Mouse (Mus musculus): ENCODE results near the gene Rapgef4. TPM values are rescaled to one million over a fixed set of nuclear protein-coding genes. Genes with fewer than 3 reads are reported as not detected.

Gene Rapgef4
- polyA plus RNA-seq, 1 experiment from 2014 or later = 2.9 TPM

DNA sequence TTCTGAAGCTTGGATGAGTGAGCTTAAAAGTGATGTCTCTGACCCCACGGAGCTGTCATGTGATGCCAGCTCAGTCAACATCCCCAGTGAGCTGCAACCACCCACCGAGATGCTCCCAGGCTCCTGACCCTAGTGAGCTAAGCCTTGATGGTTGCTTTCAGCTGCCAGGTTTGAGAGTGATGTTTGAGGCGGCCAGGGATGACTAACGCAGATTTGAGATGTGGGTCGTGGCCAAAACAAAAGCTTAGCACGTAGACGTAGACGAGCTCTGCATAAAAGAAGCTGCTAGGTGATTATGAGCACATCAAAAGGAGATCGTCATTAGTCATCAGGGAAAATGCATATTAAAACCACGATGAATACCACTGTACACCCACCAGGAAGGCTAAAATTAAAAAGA is 16.8 kb upstream of the Rapgef4 start:
- Histone ChIP-seq H3K27me3 (ENCODE audit: insufficient read depth, poor library complexity, severe bottlenecking) (no peaks in the 10 kb centered on the region), H3K4me3 (no peak overlapping the region), H3K9me3 (no peaks in the 10 kb centered on the region), H3K36me3 (no peaks in the 10 kb centered on the region), H3K4me1 (replicated peaks) (no peaks in the 10 kb centered on the region; the same call in 1 of the 2 replicates), H3K27ac (no peak overlapping the region)
- WGBS = 38% methylated on average over 10 of the region's 10 CpGs
- DNase-seq (ENCODE audit: low spot score) = no peak

DNA sequence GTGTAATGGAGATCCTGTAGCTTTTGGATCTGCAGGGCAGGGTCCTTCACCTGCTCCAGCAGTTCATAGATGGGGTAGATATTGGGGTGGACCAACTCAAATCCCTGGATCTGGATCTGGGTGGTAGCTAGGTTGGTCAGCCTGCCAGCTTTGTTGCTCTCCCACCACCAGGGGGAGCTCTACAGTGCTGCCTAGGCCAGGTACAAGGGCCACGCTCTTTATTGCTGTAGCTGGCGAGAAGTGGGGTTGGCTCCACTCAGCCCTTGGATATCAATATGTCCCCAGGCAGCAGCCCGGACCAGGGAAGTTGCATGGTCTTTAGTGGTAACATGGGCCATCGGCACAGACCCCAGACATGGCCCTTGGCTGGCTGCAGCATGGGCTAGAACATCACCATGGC is 15.6 kb upstream of the Rapgef4 start:
- no peaks in the 10 kb centered on the region; the same call in 1 of the 2 replicates for H3K4me1 ChIP-seq (replicated peaks)
- no peak overlapping the region for H3K27ac ChIP-seq
- no peak overlapping the region for H3K4me3 ChIP-seq
- no peaks in the 10 kb centered on the region for H3K36me3 ChIP-seq
- WGBS = 87% methylated on average over 4 of the region's 4 CpGs
- no peaks in the 10 kb centered on the region for H3K27me3 ChIP-seq (ENCODE audit: insufficient read depth, poor library complexity, severe bottlenecking)
- peak; percentile 18 for DNase-seq (ENCODE audit: low spot score)
- H3K9me3 ChIP-seq = no peaks in the 10 kb centered on the region

DNA sequence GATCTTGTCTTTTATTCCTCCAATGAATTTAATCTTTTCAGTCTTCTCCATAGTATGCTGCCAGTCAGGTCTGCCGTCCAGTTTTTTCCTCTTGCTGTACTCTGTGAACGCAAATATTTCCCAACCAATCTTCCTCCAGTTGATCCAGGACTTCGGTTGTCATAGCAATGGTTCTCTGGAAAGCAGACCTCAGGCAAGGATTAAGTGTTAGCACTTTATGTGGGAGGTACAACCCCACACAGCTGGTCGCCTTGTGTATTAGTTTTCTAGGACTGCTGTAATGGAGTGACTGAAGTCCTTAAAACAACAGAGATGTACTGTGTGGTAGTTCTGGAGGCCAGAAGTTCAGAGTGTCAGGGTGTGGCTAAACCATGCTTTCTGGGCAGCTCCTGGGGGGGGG is 14.3 kb upstream of the Rapgef4 start:
- DNase-seq (ENCODE audit: low spot score) = no peak
- no peaks in the 10 kb centered on the region for H3K36me3 ChIP-seq
- WGBS = 75% methylated on average over 4 of the region's 4 CpGs
- no peaks in the 10 kb centered on the region for H3K9me3 ChIP-seq
- H3K27me3 ChIP-seq (ENCODE audit: insufficient read depth, poor library complexity, severe bottlenecking) = no peaks in the 10 kb centered on the region
- no peak overlapping the region for H3K4me3 ChIP-seq
- H3K4me1 ChIP-seq (replicated peaks) = no peaks in the 10 kb centered on the region; the same call in 1 of the 2 replicates
- no peak overlapping the region for H3K27ac ChIP-seq

DNA sequence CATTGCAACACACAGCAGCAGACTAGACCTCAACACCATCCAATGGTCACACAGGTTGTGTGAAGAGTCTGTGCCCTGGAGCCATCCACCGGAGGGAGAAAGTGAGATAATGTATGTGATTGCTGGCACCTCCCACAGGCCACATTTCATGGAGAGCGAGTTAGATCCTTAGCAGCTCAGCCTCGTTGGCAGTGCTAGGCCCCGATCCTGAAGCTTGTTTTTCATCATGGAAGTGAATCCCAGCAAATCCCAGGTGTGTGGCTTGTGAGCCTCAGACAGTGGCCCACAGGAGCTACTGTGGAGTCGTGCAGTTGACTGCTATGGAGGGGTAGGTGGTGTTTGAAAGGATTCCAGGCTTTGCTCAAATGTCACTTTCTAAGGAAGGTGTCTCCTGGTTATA is 13.2 kb upstream of the Rapgef4 start:
- Histone ChIP-seq H3K27me3 (ENCODE audit: insufficient read depth, poor library complexity, severe bottlenecking) (no peaks in the 10 kb centered on the region), H3K4me1 (replicated peaks) (no peaks in the 10 kb centered on the region; the same call in 1 of the 2 replicates), H3K27ac (no peak overlapping the region), H3K36me3 (no peaks in the 10 kb centered on the region), H3K4me3 (no peak overlapping the region), H3K9me3 (no peaks in the 10 kb centered on the region)
- WGBS = 74% methylated on average over 5 of the region's 5 CpGs
- DNase-seq (ENCODE audit: low spot score) = no peak

DNA sequence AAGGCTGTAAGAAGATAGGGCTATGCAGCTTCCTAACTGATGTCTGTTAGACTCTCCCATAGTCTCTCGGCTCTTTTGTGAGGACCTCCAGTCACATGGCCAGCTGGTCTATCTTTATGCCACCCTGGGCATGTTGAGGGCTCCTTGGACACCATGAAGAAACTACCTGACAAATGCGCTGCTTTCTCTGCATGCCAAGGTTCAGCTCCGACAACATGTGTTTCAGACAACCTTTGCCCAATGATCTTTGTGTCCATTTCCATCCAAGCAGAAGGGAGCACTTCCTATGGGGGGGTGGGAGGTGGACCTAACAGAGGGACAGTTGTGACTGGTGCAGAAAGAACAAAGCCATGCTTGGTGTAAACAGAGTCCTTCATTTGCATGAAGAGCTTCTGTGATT is 7.4 kb upstream of the Rapgef4 start:
- no peaks in the 10 kb centered on the region for H3K36me3 ChIP-seq

DNA sequence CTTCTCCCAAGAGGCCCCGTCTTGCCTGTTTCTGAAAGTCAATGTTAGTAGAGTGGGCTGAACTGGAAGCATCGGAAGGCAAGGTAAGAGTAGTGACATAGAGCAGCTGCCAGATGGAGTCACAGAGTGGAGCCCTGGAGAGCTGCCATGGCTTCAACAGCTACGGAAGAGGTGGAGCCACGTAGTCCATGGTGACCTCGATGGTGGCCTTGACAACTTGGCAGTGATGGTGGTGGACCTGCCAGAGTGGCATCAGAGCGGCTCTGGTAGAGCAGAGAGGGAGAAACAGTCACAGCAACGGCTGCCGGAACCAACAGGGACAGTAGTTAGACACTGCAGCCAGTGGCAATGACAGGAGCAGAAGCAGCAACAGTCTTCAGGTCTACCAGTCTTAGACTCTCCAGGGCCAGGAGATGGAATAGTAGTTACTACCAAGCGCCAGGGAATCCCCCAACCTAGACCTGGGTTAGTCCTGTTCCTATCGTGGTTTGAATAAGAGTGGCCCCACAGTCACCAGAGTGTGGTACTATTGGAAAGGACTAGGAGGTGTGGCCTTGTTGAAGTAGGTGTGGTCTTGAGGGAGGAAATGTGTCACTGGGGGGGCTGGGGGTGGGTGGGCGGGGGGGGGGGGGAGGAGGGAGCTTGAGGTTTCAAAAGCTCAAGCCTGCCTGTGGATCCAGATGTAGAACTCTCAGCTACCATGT is 6.7 kb upstream of the Rapgef4 start:
- no peak for DNase-seq (ENCODE audit: low spot score)
- 84% methylated on average over 11 of the region's 11 CpGs for WGBS

More for the DNA sequence above, 7.4 kb upstream of the Rapgef4 start:
- H3K4me3 ChIP-seq = no peak overlapping the region
- WGBS = 88% methylated on average over 3 of the region's 3 CpGs
- 0 out of 2 replicates have a peak, but pooled peaks cover 1% of the 10 kb centered on the region for H3K27me3 ChIP-seq (ENCODE audit: insufficient read depth, poor library complexity, severe bottlenecking)
- no peak for DNase-seq (ENCODE audit: low spot score)
- no peaks in the 10 kb centered on the region for H3K4me1 ChIP-seq (replicated peaks)
- no peaks in the 10 kb centered on the region for H3K9me3 ChIP-seq
- no peak overlapping the region for H3K27ac ChIP-seq

DNA sequence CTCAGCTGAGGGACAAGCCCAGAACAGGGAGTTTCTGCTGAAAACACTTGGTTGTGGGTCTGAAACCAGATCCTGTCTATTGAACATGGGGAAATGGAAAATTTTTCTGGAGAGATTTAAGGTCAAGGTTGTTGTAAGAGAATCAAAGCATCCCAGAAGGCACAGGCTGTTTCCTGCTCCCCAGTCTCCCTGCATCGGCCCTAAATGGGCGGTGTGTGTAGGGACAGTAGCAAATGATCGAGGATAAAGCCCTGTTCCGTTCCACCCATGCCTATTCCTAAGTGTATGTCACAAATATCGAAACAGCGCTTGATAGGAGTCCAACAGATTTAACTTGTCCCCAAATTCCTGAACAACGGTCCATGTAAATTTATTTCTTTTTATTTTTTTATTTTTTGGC is 1.1 kb upstream of the Rapgef4 start:
- H3K9me3 ChIP-seq = no peaks in the 10 kb centered on the region
- H3K4me1 ChIP-seq (replicated peaks) = peaks cover 18% of the 10 kb centered on the region
- no peak for DNase-seq (ENCODE audit: low spot score)
- H3K36me3 ChIP-seq = no peaks in the 10 kb centered on the region
- H3K27ac ChIP-seq = no peak overlapping the region
- WGBS = 91% methylated on average over 7 of the region's 7 CpGs
- H3K27me3 ChIP-seq (ENCODE audit: insufficient read depth, poor library complexity, severe bottlenecking) = peaks cover 44% of the 10 kb centered on the region
- no peak overlapping the region for H3K4me3 ChIP-seq

More for the DNA sequence above, 6.7 kb upstream of the Rapgef4 start:
- peaks cover 7% of the 10 kb centered on the region; the same call in 1 of the 2 replicates for H3K27me3 ChIP-seq (ENCODE audit: insufficient read depth, poor library complexity, severe bottlenecking)
- no peaks in the 10 kb centered on the region for H3K36me3 ChIP-seq
- no peak overlapping the region for H3K27ac ChIP-seq
- no peak overlapping the region for H3K4me3 ChIP-seq
- no peaks in the 10 kb centered on the region for H3K9me3 ChIP-seq
- no peaks in the 10 kb centered on the region for H3K4me1 ChIP-seq (replicated peaks)

DNA sequence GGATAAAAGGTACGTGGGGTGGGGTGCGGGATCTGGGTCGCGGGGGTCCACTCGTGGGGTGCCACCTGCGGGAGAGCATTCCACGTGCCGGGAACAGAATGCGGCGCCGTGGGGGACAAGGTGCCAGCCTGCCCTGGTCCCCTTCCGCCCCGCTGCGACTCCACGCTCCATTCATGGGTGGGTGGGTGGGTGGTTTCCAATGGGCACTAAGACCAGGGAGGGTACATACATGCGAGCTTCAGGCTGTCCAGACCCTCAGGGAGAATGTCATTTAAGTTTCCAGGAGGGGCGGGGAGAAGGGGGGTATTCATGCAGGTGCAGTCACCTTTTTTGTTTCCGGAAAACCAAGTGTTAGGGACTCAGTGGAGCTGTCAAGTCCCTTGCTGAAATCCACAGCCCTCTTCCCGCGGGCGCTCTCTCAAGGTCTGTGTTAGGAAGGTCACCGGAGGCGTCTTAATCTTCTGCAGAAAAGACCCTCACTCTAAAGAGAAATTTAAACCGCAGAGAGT is 357 bp downstream of the Rapgef4 start:
- Histone ChIP-seq H3K4me3 (peak overlapping the region; percentile 70), H3K27ac (peak overlapping the region; percentile 72; the same call in 1 of the 2 replicates), H3K36me3 (no peaks in the 10 kb centered on the region), H3K9me3 (no peaks in the 10 kb centered on the region), H3K27me3 (ENCODE audit: insufficient read depth, poor library complexity, severe bottlenecking) (peaks cover 44% of the 10 kb centered on the region), H3K4me1 (replicated peaks) (peaks cover 22% of the 10 kb centered on the region)
- 8% methylated on average over 24 of the region's 24 CpGs for WGBS
- DNase-seq (ENCODE audit: low spot score) = no peak

DNA sequence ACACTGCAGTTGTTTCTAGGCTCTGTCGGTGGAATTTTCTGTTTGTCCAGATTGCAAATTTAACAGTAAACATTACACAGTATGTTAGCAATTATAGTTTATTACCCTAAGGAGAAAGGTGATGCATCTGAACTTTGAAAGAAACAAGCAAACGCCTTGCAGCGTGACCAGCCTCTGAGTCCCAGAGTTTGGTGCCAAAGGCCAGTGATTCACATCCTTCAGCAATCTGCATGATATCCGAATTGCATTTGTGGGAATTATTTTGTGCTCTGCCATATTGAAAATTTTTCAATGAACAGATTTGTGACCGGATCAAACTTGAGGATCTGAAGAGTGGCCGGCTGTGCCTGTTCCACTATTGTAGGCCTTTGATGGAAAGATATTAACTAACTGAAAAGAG is 856 bp downstream of the Rapgef4 start:
- peaks cover 24% of the 10 kb centered on the region for H3K4me1 ChIP-seq (replicated peaks)
- no peaks in the 10 kb centered on the region for H3K9me3 ChIP-seq
- H3K36me3 ChIP-seq = no peaks in the 10 kb centered on the region
- H3K4me3 ChIP-seq = peak overlapping the region; percentile 70; the same call in 1 of the 2 replicates
- DNase-seq (ENCODE audit: low spot score) = no peak
- peaks cover 44% of the 10 kb centered on the region for H3K27me3 ChIP-seq (ENCODE audit: insufficient read depth, poor library complexity, severe bottlenecking)
- WGBS = 73% methylated on average over 6 of the region's 6 CpGs
- H3K27ac ChIP-seq = no peak overlapping the region

DNA sequence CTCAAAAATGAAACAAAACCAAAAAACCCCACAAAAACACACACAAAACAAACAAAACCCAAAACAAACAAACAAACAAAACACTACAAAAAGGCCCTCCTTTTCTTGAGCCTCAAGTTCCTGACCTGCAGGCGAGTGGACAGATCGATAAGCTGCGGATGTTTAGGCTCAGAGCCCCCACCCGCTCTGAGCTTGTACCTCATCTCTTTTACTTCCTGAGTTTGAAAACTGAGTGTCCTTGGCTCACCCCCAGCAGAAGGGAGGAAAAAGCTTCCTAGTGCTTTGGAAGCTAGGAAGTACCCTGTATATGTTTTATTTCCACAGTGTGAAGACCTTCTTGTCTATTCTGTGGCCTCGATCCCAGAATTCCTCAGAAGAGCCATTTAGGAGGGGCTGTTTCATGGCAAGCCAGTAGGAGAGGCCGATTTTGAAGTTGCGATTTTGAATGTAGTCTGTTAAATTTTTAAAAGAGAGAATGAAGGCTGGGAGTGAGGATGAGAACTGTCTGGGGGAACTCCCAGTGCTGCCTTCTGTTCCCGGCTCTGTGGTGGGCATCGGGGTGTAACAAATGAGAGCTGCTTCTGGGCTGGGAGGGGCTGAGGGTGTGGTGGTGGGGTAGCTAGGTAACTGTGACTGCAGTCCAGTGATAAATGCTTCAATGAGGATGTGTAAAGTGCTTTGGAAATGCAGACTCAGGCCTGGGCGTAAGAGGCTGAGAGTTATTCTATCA is 2.0 kb downstream of the Rapgef4 start:
- peaks cover 44% of the 10 kb centered on the region for H3K27me3 ChIP-seq (ENCODE audit: insufficient read depth, poor library complexity, severe bottlenecking)
- H3K4me1 ChIP-seq (replicated peaks) = peaks cover 24% of the 10 kb centered on the region
- H3K9me3 ChIP-seq = no peaks in the 10 kb centered on the region
- H3K36me3 ChIP-seq = no peaks in the 10 kb centered on the region
- DNase-seq (ENCODE audit: low spot score) = no peak
- H3K27ac ChIP-seq = no peak overlapping the region
- WGBS = 69% methylated on average over 10 of the region's 10 CpGs
- no peak overlapping the region for H3K4me3 ChIP-seq

DNA sequence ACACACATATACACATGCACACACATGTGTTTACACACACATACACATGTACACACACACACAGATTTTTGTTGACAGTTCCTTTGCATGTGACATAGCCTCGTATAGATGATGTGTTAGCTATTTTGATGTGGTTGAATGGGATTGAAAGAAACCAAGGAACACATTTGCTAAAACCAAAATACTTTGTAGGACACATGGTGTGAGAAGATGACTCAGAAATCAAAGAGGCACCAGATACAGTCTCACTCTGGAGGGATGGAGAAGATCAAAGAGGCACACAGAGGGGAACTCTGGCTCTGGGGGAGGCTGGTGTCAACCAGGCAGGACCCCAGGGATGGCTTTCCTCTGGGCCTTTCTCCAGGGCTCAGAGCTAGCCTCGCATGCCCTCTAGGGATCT is 4.7 kb downstream of the Rapgef4 start:
- WGBS = 62% methylated on average over 2 of the region's 2 CpGs
- Histone ChIP-seq H3K9me3 (no peaks in the 10 kb centered on the region), H3K27ac (no peak overlapping the region)

DNA sequence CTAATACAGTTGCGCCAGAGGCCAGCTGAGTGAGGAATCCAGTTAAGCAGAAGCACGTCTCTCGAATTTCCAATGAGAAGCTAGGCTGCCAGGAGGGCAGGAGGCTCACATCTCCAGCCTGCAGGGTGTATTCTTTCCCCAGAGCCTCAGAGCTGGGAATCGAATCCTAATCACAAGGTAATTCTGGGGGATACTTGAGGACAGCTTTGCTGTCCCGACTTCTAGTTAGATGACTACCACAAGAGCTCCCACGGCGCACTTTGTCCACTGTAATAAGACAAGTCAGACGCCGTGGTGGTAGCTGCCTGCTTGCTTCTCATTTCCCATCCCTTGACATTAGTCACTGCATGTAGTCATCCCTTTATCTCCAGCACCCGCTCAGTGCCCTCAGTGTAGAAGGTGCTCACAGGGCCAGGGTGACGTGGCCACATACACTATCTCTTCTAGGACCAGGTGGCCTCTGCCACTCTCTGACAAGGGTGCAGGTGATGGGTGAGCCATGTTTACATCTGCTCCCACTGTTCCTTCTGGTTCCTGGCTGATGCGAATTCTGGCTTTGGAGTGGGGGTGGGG is 5.3 kb downstream of the Rapgef4 start:
- H3K4me1 ChIP-seq (replicated peaks) = peaks cover 25% of the 10 kb centered on the region
- H3K36me3 ChIP-seq = no peaks in the 10 kb centered on the region
- no peak overlapping the region for H3K4me3 ChIP-seq
- no peaks in the 10 kb centered on the region for H3K9me3 ChIP-seq
- WGBS = 72% methylated on average over 12 of the region's 12 CpGs
- no peak overlapping the region for H3K27ac ChIP-seq
- peaks cover 17% of the 10 kb centered on the region for H3K27me3 ChIP-seq (ENCODE audit: insufficient read depth, poor library complexity, severe bottlenecking)
- DNase-seq (ENCODE audit: low spot score) = no peak

More for the DNA sequence above, 4.7 kb downstream of the Rapgef4 start:
- Histone ChIP-seq H3K4me3 (no peak overlapping the region), H3K4me1 (replicated peaks) (peaks cover 31% of the 10 kb centered on the region), H3K27me3 (ENCODE audit: insufficient read depth, poor library complexity, severe bottlenecking) (peaks cover 23% of the 10 kb centered on the region), H3K36me3 (no peaks in the 10 kb centered on the region)
- DNase-seq (ENCODE audit: low spot score) = no peak

DNA sequence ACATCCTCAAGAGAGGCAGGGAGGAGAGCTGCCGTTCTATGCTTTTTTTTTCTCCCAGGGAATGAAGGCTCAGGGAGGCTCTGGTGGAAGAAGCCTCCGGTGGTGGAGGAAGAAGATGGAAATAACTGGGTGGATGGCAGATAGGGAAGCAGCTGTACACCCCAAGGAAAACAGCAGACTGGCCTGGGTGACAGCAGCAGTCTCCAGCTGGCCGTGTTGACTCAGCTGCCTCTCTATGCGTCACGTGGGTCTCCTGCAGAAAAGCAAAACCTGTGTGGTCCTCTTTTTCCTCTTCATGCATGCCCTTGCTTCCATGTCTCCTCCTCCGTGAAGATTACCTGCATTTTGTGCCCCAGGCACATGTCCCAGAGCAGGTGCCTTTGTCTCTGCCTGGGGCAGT is 7.5 kb downstream of the Rapgef4 start:
- DNase-seq (ENCODE audit: low spot score) = no peak
- peaks cover 16% of the 10 kb centered on the region; the same call in 1 of the 2 replicates for H3K4me1 ChIP-seq (replicated peaks)
- H3K36me3 ChIP-seq = no peaks in the 10 kb centered on the region
- H3K9me3 ChIP-seq = no peaks in the 10 kb centered on the region
- 0 out of 2 replicates have a peak overlapping the region, but pooled peaks have one; percentile 12 for H3K27ac ChIP-seq
- H3K27me3 ChIP-seq (ENCODE audit: insufficient read depth, poor library complexity, severe bottlenecking) = no peaks in the 10 kb centered on the region; the same call in 1 of the 2 replicates
- no peak overlapping the region for H3K4me3 ChIP-seq
- WGBS = 68% methylated on average over 6 of the region's 6 CpGs
